Mouse (Mus musculus) small intestine, adult 2 months (tissue): ENCODE data around the gene Golm1.

Experiments
- CTCF ChIP-seq: fragments of 200-500 bp; IDR thresholded peaks from 2 replicates; pipeline ENCODE4 v1.5.1; 2012; ENCODE audit warnings: low read depth, mild to moderate bottlenecking, control low read depth, inconsistent platforms, low read length, moderate library complexity, mixed read lengths; ENCODE audit not compliant: insufficient replicate concordance, insufficient read length; ENCODE audit errors: extremely low read depth
- POLR2A ChIP-seq: fragments of 200-500 bp; IDR thresholded peaks from 2 replicates; pipeline ENCODE4 v1.6.1; 2012; ENCODE audit warnings: low read depth, mild to moderate bottlenecking, control low read depth, inconsistent platforms, low read length, moderate library complexity

DNA sequence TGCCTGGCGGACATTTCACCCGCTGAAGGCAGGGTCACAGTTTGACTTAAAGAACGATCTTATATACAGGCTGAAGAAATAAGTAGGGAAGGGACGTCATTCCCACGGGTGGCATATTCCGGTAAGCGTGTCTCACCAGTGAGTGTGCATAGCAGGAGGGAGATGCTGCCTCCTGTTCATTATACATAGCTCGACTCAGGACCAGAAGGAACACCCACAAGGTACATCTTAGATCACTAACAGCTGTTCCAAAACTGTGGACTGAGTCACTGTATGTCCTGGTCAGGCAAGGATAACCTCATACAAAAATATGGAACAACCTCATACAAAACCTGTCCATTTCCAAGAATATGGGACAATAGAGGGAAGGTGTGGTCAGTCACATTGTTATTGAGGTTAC lies 23.5 kb upstream of the Golm1 start:
- TF ChIP-seq POLR2A (no peak), CTCF (no peak)
